Mouse (Mus musculus) stomach, postnatal 0 days (tissue): ENCODE data around the gene Ctnna2.

Experiments used
- CTCF ChIP-seq: IDR thresholded peaks from 2 replicates; pipeline ENCODE4 v1.5.1; 2016; ENCODE audit warnings: antibody characterized with exemption, low read depth, mild to moderate bottlenecking, moderate library complexity
- EP300 ChIP-seq: optimal IDR thresholded peaks from 2 replicates; pipeline ENCODE3; 2016; ENCODE audit warnings: antibody characterized with exemption

DNA sequence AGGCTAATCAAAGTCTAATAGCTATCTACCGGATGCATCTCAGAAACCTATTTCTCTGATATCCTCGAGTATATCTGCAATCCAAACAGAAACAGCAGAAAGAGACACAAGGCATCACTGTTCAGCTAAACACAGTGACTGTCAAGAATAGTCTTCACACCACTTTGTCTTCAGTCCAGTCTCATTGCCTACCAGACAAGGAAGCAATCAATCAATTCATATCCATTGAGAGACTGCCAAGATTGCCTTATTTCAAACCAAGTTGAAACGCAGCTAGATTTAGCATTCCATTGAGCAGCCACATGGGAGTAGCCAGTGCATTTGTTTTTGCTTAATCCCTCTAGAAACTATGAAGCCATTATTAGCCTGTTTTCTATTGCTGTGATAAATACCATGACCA, 196.2 kb downstream of the Ctnna2 start:
- TF ChIP-seq CTCF (no peak), EP300 (no peak)
